Mouse (Mus musculus): ENCODE results near the gene Bank1.
"Not testable (repeated sequence)": the region's sequence is repeated elsewhere in the genome, so short reads cannot be mapped to it uniquely, and the experiment has no call there.

The Bank1 gene

DNA sequence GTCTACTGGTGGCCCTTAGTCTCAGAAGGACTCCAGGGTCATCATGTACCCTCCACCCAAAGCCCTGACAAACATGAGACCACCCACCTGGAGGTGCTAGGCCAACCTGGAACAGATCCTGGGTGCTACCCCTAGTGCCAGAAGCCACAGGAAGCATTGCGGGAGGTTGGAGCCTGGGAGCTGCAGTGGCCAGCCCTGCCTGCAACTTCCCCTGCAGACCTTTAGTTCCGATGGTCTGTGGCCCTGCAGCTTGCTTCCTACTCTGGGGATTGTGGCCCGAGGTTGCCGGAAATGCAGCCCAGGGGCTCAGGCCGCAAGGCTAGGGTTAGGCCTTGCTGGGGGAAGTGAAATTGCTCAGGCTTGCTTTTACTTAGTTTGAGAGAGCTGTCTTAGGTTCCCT, at the start of gene Bank1:
TSS of gene Bank1 (minus strand) at position 284 of the 400 bp plus-strand sequence.
- peak; percentile 35 for DNase-seq (ENCODE audit: low spot score)

DNA sequence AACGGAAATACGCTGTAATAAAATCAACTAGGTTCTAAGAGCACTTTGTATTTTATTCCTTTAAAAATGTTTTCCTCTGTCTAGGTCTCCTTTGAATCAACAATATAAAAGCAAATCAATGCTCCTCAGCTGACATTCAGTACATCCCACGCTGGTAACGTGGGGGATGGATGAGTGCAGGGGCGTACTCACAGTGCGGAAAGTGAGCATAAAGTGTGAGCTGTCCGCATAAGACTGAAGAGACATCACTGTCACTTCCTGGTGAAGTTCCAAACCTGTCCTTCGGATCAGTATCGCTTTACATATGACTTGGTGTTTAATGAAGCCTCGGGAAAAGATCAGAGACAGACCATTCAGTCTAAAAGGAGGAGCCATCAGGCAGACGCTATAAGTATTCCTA, 44.0 kb upstream of the Bank1 start:
- DNase-seq (ENCODE audit: low spot score): peak; percentile 30

DNA sequence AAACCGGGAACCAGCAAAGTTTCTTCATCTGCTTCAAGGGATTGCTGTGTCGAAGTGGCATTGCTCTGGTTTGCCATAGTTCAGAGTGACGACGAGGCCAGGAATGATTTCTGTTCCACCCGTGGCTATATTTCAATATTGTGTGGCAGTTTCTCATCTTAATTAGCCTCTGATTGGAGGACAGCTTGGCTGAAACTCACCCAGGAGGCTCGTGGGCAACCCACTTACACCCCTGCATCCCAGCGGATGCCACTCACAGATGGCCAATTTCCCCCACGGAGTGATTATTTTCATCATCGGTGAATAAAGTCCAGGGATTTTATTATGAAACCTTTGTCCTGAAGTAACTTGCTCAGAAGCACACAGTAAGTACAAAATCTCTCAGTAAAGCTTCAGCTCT, 43.6 kb upstream of the Bank1 start:
- peak; percentile 26 for DNase-seq (ENCODE audit: low spot score)

DNA sequence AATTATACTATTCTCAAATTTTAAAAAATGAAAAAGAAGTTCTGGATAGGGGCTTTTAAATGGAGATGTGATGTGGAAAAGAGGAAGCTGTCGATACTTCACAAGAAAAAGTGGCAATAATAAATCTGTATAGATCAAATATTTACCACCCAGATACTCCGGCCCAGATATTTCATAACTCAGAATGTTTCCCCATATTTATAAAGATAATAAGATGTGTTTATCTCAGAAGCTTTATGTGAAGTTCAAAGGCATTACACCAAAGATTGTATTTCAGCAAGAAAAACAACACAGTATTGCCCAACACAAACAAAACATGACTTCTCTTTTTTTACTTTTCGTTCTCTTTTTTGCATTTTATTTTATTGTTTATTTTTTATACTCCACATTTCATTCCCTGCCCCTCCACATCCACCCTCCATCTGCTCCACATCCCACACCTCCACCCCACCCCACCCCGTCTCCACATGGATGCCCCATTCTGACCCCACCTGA, 42.7 kb upstream of the Bank1 start:
- DNase-seq (ENCODE audit: low spot score): no peak

DNA sequence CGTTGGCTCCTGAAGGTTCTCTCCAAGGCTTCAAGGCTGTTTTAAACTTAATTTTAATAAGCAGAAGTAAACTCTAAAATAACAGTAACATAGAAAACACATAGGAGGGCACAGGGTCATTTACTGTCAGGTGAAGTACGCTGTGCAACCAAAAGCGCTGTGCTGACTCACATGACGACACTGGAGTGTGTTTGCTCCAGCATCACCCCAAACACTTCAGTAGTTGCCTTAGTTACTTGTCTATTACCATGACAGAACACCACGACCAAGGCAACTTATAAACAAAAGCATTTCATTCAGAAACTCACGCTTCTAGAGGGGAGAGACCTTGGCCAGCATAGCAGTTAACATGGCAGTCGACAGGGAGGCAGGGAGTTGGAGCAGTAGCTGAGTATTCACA, 23.8 kb upstream of the Bank1 start:
- DNase-seq (ENCODE audit: low spot score): no peak

DNA sequence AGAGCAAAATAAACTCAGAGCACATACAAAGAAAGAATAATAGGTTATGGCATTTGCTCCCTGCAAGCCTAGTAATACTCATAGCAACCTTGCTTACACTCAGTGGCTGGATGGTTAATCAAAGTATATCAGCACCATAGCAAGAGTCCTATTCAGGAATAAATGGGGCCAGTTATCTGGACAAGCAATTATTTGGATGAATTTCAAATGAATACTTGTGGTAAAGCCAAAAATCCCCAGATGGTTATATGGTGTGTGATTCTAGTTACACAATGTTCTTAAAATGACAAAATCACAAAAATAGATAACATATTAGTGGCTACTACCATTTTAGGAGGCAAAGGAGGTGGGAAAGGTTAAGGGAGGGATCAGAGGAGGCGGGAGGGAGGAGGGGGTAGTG, 22.7 kb upstream of the Bank1 start:
- no peak for DNase-seq (ENCODE audit: low spot score)

DNA sequence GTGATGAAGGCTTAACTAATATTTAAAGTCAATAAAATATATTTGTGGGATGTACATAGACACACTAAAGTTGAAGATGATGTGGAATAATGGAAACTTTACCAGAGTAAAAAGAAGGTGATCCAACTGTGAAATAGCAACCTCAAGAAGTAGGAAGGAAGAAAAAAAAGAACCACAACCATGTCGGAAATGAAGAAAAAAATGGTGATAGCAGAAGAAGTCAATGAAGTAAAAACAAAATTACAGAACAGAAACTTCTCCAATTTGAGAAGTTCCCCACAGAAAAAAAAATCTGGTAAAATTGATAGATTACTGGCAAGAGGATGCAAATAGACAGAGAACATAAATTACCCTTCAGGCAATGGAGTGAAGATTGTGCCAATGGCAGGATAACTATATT, 21.4 kb upstream of the Bank1 start:
- DNase-seq (ENCODE audit: low spot score): no peak

DNA sequence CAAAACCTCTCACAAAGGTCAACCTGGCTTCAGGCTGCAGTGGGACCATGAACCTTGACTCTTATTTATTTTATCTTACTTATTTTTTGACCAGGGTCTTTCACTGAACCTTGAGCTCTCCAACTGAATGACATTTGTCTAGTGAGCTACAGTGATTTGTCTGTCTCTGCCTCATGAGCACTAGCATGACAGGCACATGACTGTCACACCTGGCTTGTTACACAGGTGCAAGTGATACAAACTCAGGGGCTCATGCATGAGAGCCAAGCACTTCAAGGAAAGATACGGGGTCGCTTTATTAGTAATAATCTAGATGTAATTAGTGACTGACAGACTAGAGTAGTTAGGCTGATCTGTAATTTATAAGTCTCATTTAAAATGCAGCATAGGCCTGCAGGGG, 16.0 kb upstream of the Bank1 start:
- DNase-seq (ENCODE audit: low spot score): no peak

DNA sequence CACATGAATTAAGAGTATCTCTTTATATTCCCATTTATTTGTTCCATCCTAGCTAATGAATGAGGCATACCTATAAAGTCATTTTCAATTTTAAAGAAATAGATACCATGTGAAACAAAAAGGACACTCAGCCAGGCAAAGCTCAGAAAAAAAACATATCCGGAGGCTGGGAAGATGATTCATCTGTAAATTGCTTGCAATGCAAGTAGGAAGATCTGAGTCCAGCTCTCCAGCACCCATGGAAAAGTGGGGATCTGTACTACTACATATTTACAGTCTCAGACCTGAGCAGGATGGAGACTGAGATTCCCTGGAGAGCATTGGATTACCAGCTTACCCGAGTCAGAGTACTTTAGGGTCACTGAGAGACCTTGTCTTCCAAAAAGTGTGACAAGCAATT, 14.0 kb upstream of the Bank1 start:
- DNase-seq (ENCODE audit: low spot score): no peak

DNA sequence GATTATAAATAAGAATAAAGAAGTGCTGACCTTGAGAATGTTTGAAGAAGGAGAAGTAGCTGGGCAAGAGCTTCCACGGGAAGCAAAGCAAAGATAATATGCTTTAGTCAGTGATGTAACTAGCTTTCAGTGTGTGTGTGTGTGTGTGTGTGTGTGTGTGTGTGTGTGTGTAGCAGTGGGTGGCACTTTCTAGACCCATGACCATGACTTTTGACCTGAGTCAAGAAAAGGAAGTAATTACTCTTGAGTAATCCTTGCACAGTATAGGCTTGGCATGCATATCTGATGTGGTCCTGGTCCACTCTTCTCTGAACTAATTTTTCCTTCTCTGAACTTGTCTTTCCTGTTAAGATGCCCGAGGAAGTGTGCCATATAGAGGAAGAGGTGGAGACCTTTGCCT, 5.3 kb upstream of the Bank1 start:
- no peak for DNase-seq (ENCODE audit: low spot score)

DNA sequence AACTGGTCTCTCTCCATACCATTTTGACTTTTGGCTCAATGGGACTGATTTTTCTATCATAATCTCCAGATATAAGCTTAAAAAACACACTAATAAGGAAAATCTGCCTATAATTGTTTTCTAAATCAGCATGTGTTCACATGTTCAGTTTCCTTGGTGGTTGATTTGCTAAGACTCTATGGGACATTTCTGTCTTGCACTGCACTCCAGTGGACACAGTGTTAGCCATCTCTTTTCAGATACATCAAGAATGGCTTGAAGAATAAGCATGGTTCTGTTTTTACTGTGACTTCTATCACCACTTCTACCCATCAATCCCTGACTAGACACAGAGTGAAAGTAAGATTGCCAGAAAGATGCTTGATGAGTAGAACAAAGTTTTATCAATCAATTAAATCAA, 4.2 kb upstream of the Bank1 start:
- no peak for DNase-seq (ENCODE audit: low spot score)

DNA sequence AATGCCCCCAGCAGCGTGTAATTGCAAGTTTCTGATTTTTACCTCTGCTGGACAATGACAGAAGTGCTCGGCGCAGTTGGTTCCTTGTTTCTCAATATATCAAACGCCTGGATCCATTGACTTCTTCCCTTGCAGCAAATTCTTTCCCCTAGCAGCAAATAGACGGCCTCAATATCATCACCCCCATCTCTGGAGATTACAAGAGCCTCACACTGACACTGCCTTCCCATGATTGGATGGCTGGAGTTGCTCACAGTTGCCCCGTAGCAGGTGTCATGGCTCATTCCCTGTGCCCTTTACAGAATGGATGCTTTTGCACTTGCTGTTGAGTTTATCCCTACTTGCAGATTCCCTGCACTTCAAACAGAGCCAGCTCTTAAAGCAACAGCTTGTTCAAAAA, 3.3 kb upstream of the Bank1 start:
- no peak for DNase-seq (ENCODE audit: low spot score)

DNA sequence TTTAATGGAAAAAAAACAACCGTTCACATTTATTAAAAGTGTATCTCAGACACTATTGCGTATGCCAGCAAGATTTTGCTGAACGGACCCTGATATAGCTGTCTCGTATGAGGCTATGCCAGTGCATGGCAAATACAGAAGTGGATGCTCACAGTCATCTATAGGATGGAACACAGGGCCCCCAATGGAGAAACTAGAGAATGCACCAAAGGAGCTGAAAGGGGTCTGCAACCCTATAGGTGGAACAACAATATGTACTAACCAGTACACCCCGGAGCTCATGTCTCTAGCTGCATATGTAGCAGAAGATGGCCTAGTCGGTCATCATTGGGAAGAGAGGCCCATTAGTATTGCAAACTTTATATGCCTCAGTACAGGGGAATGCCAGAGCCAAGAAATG, 1.1 kb downstream of the Bank1 start:
- not testable (repeated sequence) for DNase-seq (ENCODE audit: low spot score)

DNA sequence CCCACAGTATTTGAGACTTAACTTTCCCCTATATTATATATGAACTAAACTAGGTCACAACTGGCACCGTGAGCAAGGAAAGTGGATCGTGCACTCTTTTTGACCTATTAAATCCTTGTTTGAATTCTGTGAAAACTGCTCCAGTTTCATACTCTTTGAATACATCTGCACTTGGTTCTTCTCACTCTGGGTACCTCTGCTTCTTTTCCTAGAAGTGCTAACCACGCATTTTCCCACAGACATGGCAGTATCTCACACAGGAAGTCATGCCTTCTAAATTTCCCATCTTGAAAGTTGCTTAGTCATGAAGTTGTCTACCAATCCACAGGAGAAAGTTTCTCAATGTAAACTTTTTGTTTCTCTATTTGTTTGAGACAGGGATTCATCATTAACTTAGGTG, 3.9 kb downstream of the Bank1 start:
- DNase-seq (ENCODE audit: low spot score): no peak

DNA sequence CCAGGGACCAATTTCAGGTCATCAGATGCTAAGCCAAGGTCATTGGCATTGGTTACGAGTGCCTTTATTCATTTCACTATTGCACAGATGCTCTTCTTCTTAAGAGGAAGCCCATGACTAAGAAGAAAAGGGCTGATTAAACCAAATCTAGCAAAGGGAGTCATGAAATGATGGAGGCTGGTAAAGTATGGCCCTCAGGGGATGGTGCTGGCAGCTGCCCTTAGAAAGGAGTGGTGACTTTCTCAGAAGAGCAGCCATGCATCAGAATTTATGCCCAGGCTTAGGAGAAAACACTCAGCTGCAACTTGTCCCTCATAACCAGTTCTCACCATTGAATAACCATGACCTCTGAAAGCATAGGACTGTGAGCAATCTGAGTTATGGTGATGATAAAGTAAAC, 17.4 kb downstream of the Bank1 start:
- no peak for DNase-seq (ENCODE audit: low spot score)

DNA sequence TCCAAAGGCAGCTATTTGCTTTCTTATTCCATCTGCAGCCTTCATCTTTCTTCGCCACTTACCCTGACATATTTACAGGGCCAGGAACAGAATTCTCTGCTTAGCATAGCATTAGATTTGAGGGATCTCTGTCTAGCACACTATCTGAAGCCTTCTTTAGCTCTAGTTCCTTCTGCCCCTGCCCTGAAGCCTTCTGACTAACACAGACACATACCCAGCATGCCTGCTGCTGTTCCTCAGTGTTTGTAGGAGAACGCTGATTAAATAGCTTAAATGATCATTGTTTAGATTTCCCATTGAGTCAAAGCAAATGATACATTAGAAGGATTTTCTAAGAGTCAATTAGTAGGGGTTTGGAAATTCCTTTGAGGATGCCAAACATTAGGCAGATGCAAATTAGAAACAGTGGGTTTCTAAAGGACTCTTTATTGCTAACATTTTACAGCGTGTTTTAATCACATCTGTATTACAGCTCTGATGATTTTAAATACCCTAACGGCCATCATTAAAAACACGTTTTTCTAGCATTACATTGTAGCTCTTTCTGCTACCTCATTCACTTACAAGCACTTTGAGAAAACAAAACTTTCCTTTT, 19.2 kb downstream of the Bank1 start:
- no peak for DNase-seq (ENCODE audit: low spot score)

DNA sequence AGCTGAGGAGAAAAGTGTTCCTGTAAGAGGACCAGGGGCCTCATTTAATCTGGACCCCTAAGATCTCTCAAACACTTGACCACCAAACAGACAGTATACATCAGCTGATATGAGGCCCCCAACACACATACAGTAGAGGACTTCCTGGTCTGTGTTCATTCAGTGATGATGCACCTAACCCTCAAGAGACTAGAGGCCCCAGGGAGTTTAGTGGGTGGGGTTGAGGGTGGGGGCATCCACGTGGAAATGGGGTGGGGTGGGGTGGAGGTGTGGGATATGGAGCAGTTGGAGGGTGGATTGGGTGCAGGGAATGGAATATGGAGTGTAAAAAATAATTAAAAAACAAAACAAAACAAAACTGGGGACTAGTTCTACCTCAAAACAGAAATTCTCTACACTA, 23.3 kb downstream of the Bank1 start:
- no peak for DNase-seq (ENCODE audit: low spot score)

DNA sequence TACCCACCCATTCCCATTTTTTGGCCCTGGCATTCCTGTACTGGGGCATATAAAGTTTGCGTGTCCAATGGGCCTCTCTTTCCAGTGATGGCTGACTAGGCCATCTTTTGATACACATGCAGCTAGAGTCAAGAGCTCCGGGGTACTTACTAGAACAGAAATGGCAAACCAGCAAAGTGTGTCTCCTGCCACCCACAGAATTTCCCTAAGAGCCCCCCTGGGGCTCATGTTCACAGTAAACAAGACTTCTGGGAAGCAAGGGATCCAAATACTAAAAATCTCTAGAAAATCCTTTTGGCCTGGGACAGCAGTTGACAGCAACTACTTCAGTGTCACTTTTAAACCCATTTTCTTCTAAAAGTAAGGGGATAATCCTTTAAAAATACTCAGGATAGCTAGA, 25.1 kb downstream of the Bank1 start:
- DNase-seq (ENCODE audit: low spot score): not testable (repeated sequence)

DNA sequence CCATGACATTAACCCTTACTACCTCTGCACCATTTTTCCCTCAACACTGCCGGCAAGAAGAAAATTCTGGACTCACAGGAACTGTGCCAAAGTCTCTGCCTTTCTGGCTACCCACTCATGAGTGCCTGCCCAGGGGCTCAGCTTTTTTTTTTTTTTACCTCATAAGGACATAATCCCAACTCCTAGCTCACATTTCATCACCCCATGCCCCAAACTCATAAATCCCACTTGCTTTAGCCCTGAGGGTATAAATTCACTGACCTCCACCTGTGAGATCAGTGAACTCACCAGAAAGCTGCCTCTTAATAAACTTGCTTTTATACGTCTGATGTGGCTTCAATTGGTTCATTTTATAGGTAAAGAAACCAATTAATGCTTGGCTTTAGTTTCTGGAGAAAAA, 28.5 kb downstream of the Bank1 start:
- DNase-seq (ENCODE audit: low spot score): no peak

DNA sequence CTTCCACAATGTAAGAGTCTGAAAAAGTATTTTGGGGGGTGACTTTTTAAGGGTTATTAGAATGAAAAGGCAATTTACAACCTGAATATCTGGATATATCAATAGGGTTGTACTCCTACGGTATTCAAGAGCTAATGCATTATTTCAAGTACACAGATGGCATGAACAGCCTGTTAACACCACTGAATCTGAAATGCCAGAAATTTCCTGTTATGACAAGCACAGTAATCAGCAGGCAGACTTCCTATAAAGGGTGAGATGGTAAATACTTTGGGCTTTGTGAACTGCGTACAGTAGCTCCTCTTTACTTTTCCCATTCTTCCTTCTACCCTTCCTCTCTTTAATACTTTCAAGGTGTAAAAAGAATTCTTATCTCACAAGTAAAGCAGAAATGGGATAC, 30.6 kb downstream of the Bank1 start:
- DNase-seq (ENCODE audit: low spot score): peak; percentile 43

DNA sequence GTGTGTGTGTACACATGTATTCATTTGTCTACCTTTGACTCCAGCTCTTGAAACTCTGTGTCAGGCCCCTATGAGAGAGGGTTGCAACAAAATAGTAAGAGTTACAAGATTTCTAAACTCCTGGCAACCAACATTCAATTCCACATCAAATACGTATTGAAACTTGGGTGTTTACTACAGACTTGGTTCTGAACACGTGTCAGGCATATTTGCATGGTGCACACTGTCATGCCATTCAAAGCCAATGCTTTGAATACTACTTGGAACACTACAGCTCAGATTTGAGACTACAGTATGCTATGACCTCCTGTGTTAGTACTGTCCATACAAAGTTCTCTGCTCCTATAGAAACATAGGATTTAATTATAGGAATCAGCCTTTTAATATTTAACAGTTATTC, 38.0 kb downstream of the Bank1 start:
- no peak for DNase-seq (ENCODE audit: low spot score)

DNA sequence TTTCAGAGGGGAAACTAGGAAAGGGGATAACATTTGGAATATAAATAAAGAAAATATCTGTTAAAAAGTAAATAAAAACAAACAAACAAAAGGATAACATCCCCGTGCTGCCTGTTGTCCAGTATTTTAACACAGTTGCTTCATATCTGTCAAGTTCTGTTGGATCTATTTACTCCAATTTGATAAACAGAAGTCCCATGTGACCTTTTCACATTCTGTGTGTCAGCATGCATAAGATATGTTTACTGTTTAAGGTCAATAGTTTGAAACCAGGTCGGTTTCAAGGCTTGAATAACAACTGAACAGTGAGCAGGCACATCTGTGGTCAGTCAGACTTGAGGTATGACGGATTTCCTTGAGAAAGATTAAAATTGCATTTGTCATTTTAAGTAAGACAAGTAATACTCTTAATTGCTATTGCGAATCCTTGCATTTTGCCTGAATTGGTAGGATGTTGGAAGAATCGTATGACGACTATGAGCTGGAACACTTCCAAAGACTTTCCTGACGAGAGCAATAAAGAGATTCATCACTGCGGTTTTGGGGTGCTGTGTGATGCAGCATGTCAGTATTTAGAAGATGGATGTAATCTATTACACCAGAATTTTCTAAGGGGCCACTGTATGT, 60.8 kb downstream of the Bank1 start:
- DNase-seq (ENCODE audit: low spot score): no peak

DNA sequence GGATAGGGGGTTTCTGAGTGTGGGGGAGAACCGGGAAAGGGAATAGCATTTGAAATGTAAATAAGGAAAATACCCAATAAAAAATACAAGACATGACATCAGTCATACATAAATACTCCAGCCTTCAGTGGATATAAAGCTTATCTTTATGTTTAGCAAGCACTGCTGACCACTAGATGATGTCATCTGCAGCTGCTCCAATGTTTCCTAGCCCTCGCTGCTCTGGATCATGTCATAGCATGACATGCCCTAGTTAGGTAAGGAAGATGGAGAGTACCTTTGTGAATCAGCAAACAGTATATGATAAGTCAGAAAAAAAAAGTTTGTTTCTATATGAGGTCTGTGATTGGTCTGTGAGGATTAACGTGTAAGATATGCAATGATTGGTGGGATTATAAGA, 68.1 kb downstream of the Bank1 start:
- no peak for DNase-seq (ENCODE audit: low spot score)

DNA sequence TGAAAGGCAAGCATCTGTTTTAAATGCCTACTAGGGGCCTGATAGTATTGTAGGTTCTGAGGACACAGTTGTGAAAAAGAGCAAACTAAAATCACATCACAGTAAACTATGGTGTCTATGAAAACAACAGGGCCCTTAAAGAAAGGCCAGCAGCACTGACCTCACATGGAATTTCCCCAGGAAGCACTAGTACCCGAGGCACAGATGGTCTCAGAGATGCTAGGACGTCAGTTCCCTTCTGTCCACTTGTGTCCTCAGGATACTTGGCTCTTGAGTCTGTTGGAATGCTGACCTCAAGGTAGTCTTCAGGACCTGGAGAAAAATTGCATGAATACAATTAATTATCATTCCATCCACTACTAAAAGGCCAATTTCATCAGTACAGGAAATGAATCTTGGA, 71.2 kb downstream of the Bank1 start:
- no peak for DNase-seq (ENCODE audit: low spot score)
